Mouse (Mus musculus) testis, postnatal 10 days (tissue): ENCODE data around the gene Capn15.

Source experiments
- DNase-seq: peaks from one replicate; pipeline ENCODE4 v3.0.0; 2021; ENCODE audit warnings: low spot score

The Capn15 gene

DNA sequence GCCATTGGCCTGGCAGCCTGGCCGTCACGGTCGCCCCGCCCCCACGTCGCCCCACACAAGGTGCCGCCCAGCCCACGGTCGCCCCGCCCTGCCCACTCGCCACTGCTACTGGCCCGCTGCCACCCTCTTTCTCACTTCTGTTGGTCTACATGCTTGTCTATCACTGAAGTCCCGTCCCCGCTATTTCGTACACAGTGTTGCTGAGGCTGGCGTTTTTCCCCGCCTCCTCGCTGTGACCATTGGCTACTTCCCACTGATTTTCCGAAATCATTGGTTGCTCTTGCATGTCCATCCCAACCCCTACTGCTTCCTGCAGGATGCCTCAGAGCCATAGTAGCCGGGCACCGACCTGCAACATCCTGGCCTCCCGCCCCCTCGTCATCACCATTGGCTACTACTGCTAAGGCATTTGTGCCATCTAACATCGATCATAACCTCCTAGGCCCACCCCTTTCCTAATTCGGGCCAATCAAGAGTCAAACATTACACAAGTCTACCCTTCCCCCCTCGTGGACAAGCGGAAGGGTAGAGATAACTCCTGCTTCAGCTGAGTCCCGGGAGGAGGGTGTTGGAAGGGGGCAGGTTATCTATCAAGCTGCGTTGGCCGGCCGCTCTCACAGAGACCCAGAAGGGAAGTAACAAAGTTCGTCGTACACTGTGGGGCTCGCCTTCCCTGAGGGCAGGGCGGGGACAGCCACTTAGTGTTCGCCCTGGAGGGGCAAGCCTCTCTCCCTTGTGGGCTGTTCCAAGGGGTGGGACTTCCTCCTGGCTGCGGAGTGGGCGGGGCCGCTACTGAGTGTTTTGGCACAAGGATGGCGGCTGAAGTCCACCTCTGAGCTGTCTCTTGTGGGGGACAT, 65.6 kb downstream of the Capn15 start:
- DNase-seq, result peak; percentile 100

- peak; percentile 77 for DNase-seq
These were observed 66.3 kb downstream of the Capn15 start, which contains the start of gene Rab40c for GRCm38 (mm10) chr17:25919144-25919785. Gene Rab40c, minus strand, starts transcription at chr17:25919727.

DNA sequence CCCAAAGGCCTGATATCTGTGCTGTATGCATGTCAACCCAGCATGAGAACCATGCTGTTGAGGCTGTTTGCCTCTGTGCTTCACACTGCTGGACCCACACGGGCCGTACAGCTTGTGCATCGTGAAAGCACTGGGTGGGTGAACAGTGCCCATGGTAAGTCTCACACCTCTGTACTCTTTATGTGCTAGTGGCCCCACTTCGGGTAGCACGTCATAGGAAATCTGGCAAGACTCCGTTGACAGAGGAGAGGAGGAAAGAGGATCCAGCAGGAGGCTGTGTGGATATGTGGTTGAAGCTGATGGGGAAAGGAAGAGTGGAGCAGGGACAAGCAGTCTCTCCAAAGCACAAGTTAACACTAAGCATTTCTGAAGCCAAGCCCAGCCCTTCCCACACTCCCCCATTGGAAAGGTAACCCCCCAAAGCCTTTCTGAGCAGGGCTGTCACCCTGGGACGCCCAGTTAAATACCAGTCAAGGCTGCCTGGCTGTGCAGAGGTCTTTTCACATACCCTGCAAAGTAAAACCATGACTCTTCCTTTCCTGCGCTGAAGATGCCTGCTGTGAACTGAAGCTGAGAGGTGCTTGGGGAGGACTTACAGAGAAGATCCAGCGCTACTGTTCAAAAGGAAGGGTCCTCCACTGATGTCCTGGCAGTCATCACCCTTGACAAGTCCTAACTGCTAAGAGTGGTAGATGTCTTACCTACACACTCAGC, 67.4 kb downstream of the Capn15 start:
- DNase-seq, result no peak

- peak; percentile 72 for DNase-seq
These were observed 68.5 kb downstream of the Capn15 start for GRCm38 (mm10) chr17:25916931-25917647.

GRCm38 (mm10) chr17:25914295-25914694, 71.3 kb downstream of the Capn15 start:
- no peak for DNase-seq

GRCm38 (mm10) chr17:25913877-25914275, 71.7 kb downstream of the Capn15 start:
- no peak for DNase-seq

DNA sequence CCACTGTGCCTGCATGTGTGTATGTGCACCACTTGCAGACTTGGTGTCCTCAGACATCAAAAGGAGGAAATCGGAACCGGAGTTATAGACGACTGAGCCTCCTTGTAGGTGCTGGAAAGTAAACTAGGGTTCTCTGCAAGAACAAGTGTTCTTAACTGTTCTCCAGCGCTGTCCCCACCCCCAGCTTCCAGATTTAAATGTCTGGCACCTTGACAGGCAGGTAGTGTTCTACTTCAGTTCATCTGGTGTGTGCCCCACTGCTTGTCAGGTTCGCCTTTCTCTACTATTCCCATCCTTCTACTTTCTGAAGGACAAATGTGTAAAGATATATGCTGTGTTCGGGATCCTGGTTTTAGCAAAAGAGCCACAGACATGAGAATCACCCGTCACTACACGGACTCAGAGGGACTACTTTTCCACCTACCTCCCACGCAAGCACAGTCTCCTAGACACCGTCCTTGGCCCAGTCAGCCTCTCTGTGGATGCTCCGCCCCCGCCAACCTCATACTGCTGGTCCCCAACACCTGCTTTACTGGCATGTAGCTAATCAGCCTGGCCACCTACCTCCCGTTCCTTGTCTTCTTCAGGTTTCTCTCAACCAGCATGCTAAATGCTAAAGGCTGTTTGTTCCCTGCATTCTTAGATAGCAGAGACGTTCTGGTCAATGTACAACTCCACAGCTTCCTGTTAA, 72.3 kb downstream of the Capn15 start:
- peak; percentile 56 for DNase-seq

DNA sequence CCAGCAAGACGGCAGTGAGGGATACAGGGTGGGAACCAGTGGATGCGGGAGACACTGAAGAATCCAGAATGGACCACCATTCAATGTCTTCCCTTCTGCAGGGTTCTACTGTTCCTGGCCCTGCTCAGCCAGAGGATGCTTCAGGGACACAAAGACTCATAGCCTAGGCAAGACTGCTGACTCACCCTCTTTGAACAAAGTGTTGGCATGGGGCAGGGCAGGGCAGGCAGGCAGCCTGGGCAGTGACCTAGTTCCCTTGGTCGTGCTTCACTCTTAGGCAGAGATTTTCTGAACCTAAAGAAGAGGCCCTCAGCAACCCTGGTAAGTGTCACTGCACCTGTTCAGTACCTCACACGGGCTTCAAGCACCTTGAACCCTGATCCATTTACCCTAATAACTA, 73.8 kb downstream of the Capn15 start:
- DNase-seq, result no peak
